Mouse (Mus musculus) stomach, postnatal 0 days (tissue): ENCODE measurements around the gene Cript.

Experiments used
- CTCF ChIP-seq: IDR thresholded peaks from 2 replicates; pipeline ENCODE4 v1.5.1; 2016; ENCODE audit warnings: antibody characterized with exemption, low read depth, mild to moderate bottlenecking, moderate library complexity
- EP300 ChIP-seq: optimal IDR thresholded peaks from 2 replicates; pipeline ENCODE3; 2016; ENCODE audit warnings: antibody characterized with exemption

DNA sequence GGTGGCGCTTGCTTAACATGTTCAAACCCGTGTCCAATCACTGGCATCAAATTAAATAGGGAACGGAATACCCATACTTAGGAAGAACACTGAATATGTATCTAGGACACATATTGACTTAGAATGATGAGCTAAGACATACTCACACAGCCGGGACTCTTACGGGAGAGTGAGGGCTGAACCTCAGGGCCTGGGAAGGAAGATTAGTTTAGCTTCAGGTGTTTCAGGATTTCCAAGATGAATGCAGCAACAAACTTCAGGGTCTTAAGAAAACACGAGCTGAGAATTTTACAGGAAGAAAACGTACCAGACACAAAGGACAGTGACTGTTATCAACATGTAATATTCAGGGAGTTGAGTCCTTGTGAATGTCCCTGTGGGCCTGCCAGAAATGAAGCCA, 55.4 kb downstream of the Cript start:
- TF ChIP-seq CTCF (no peak), EP300 (no peak)
